Mouse (Mus musculus): Measurements from ENCODE around the gene Limd2.

Gene Limd2

GRCm38 (mm10) chr11:106173228-106173627 is 12.6 kb upstream of the Limd2 start:
- DNase-seq (ENCODE audit: low spot score), result no peak

- no peak for DNase-seq (ENCODE audit: low spot score)
Measured at GRCm38 (mm10) chr11:106170807-106171206, 10.1 kb upstream of the Limd2 start.

GRCm38 (mm10) chr11:106167435-106167834 is 6.8 kb upstream of the Limd2 start:
- DNase-seq (ENCODE audit: low spot score), result no peak

- DNase-seq (ENCODE audit: low spot score), result no peak
Measured at GRCm38 (mm10) chr11:106164601-106165180, 4.0 kb upstream of the Limd2 start.

- DNase-seq (ENCODE audit: low spot score), result no peak
Measured at GRCm38 (mm10) chr11:106163546-106163945, 2.9 kb upstream of the Limd2 start.

- no peak for DNase-seq (ENCODE audit: low spot score)
Measured at GRCm38 (mm10) chr11:106162237-106162636, 1.6 kb upstream of the Limd2 start.

GRCm38 (mm10) chr11:106159921-106160840 is 479 bp downstream of the Limd2 start:
- DNase-seq (ENCODE audit: low spot score), result peak; percentile 74

GRCm38 (mm10) chr11:106159216-106159920 is 1.3 kb downstream of the Limd2 start:
- no peak for DNase-seq (ENCODE audit: low spot score)

- no peak for DNase-seq (ENCODE audit: low spot score)
Measured at GRCm38 (mm10) chr11:106158930-106159215, 1.8 kb downstream of the Limd2 start.

GRCm38 (mm10) chr11:106158081-106158929 is 2.4 kb downstream of the Limd2 start:
- no peak for DNase-seq (ENCODE audit: low spot score)

- no peak for DNase-seq (ENCODE audit: low spot score)
Measured at GRCm38 (mm10) chr11:106157154-106157553, 3.5 kb downstream of the Limd2 start.

GRCm38 (mm10) chr11:106156257-106156656 is 4.4 kb downstream of the Limd2 start:
- DNase-seq (ENCODE audit: low spot score), result no peak

GRCm38 (mm10) chr11:106155761-106156160 is 4.9 kb downstream of the Limd2 start:
- no peak for DNase-seq (ENCODE audit: low spot score)

- DNase-seq (ENCODE audit: low spot score), result no peak
Measured at GRCm38 (mm10) chr11:106154770-106155169, 5.9 kb downstream of the Limd2 start.

- no peak for DNase-seq (ENCODE audit: low spot score)
Measured at GRCm38 (mm10) chr11:106154091-106154490, 6.6 kb downstream of the Limd2 start.

- no peak for DNase-seq (ENCODE audit: low spot score)
Measured at GRCm38 (mm10) chr11:106152132-106152531, 8.5 kb downstream of the Limd2 start.

- no peak for DNase-seq (ENCODE audit: low spot score)
Measured at GRCm38 (mm10) chr11:106151219-106151618, 9.4 kb downstream of the Limd2 start.

- DNase-seq (ENCODE audit: low spot score), result peak; percentile 62
Measured at GRCm38 (mm10) chr11:106134580-106135528, 25.8 kb downstream of the Limd2 start.

GRCm38 (mm10) chr11:106132516-106132915 is 28.1 kb downstream of the Limd2 start:
- no peak for DNase-seq (ENCODE audit: low spot score)

- no peak for DNase-seq (ENCODE audit: low spot score)
Measured at GRCm38 (mm10) chr11:106129477-106129876, 31.2 kb downstream of the Limd2 start.
